Mouse (Mus musculus) embryonic facial prominence, embryonic 11.5 days (tissue): Measurements from ENCODE around the gene Rasl10a. TPM values are rescaled to one million over a fixed set of nuclear protein-coding genes. Genes with fewer than 3 reads are reported as not detected.

Experiments used
- ATAC-seq: fragments of 200-750 bp; cut with Nextera tagmentation; replicated peaks from 2 replicates; pipeline ENCODE4 v1.8.0; 2017; ENCODE audit warnings: low read depth; ENCODE audit not compliant: insufficient number of reproducible peaks, low FRiP score, low TSS enrichment
- DNase-seq: peaks from one replicate; pipeline ENCODE4 v3.0.0-alpha.2; 2015; ENCODE audit warnings: low spot score
- H3K27ac ChIP-seq: fragments of 300-500 bp; sonication (generic); replicated peaks from 2 replicates; pipeline ENCODE4 v1.5.1; 2014; ENCODE audit warnings: mild to moderate bottlenecking, low read depth, low read length, control low read depth
- H3K27me3 ChIP-seq: fragments of 300-500 bp; sonication (generic); 2 replicates; pipeline ENCODE4 v1.6.1; 2014; ENCODE audit warnings: mild to moderate bottlenecking, low read length, moderate library complexity, mixed read lengths; ENCODE audit not compliant: control insufficient read depth, insufficient read depth
- H3K36me3 ChIP-seq: fragments of 300-500 bp; sonication (generic); replicated peaks from 2 replicates; pipeline ENCODE4 v1.6.1; 2014; ENCODE audit warnings: low read depth, mild to moderate bottlenecking, low read length, moderate library complexity, mixed read lengths; ENCODE audit not compliant: control insufficient read depth, insufficient read depth
- H3K4me1 ChIP-seq: fragments of 300-500 bp; sonication (generic); 2 replicates; pipeline ENCODE4 v1.6.1; 2014; ENCODE audit warnings: low read length, mixed read lengths; ENCODE audit not compliant: control insufficient read depth, insufficient read depth
- H3K4me2 ChIP-seq: fragments of 300-500 bp; sonication (generic); 2 replicates; pipeline ENCODE4 v1.6.1; 2014; ENCODE audit warnings: low read depth, mild to moderate bottlenecking, control low read depth, low read length, moderate library complexity
- H3K4me3 ChIP-seq: fragments of 300-500 bp; sonication (generic); 2 replicates; pipeline ENCODE4 v1.5.1; 2014; ENCODE audit warnings: low read depth, low read length, control low read depth
- H3K9ac ChIP-seq: fragments of 300-500 bp; sonication (generic); replicated peaks from 2 replicates; pipeline ENCODE4 v1.6.1; 2014; ENCODE audit warnings: mild to moderate bottlenecking, control low read depth, low read length
- H3K9me3 ChIP-seq: fragments of 300-500 bp; sonication (generic); replicated peaks from 2 replicates; pipeline ENCODE4 v1.6.1; 2016; ENCODE audit warnings: mild to moderate bottlenecking, low read length, inconsistent platforms, mixed read lengths; ENCODE audit not compliant: control insufficient read depth
- WGBS: fragments of 180-500 bp; shearing (Covaris S2); extraction: QIAGEN DNeasy Blood & Tissue Kit; methylation state at CpG from one replicate; pipeline ENCODE4 v1.1.7; 2014; 5-methylcytosine and 5-hydroxymethylcytosine counted together
- polyA plus RNA-seq: library from polyadenylated mRNA; unstranded; fragments of >200 nt; fragmentation: Nextera tagmentation; extraction: Ambion mirVana; gene quantifications from 2 replicates; pipeline ENCODE4 v1.2.1, GENCODE M21; 2014

Gene Rasl10a
- 0.49 and 0.63 TPM in 2 replicates for polyA plus RNA-seq

DNA sequence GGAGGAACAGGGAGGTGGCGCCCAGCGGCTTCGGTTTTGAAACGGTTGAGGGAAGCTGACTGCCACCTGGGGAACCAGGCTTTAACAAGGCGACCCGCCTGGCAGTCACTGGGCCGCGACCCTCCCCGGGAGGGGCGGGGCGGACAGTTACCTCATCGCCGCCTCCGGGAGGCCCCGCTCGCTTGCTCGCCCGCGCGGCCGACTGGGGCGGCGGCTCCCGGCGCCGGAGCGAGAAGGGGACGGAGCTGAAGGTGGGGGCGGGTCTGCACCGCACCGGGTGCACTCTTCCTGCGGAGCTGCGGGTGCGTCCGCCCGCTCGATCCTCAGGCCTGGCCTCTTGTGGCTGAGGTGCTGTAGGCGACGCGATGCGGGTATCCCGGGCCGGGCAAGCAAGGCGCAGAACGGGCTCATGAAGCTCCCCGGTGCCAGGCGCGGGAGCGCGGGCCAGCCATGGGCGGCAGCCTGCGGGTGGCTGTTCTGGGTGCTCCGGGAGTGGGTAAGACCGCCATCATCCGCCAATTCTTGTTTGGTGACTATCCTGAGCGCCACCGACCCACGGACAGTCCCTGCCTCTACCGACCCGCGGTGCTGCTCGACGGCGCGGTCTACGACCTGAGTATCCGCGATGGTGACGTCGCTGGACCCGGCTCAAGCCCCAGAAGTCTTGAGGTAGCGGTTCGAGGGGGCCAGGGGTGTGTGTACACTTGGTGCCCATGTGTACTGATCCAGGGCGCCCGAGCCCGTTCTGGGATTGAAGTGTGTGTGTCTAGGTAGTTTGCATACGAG lies at the start of gene Rasl10a:
Gene Rasl10a (plus strand): TSS at position 273 of the 786 bp plus-strand sequence.
- Histone ChIP-seq H3K4me2 (peak within 1 kb of the TSS; percentile 84), H3K4me3 (peak within 1 kb of the TSS; percentile 41), H3K4me1 (peaks cover 17% of the 10 kb centered on the region), H3K36me3 (no peaks in the 10 kb centered on the region), H3K27ac (no peak within 1 kb of the TSS), H3K9me3 (no peaks in the 10 kb centered on the region), H3K9ac (peak within 1 kb of the TSS; percentile 55), H3K27me3 (peaks cover 75% of the 10 kb centered on the region)
- DNase-seq (peak; percentile 35), ATAC-seq (no peak)
- 2% methylated on average over 75 of the region's 77 CpGs for WGBS

DNA sequence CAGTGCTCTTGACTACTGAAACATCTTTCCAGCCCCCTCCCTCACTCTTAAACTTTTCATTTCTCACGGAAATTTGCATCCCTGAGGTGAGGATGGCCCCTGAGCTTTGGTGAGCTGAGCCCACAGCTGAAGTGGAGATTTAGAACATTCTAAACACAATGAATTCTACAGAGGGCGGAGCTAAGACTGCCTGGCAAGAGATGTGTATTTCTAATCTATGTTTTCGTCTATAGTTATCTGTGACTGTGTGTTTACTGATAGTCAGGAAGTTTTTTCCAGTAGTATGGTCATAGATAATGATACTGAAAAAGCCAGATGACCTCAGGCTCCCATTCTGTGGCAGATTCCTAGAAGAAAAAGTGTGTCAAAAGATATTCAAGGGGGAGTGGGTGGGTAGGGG lies 49.1 kb upstream of the Rasl10a start:
- no peak for ATAC-seq
- H3K9ac ChIP-seq: no peak overlapping the region
- no peaks in the 10 kb centered on the region for H3K4me1 ChIP-seq
- H3K9me3 ChIP-seq: no peaks in the 10 kb centered on the region
- H3K4me3 ChIP-seq: no peak overlapping the region
- H3K4me2 ChIP-seq: no peak overlapping the region
- no peak for DNase-seq
- no peaks in the 10 kb centered on the region for H3K27me3 ChIP-seq
- H3K27ac ChIP-seq: no peak overlapping the region
- 78% methylated on average over 3 of the region's 3 CpGs for WGBS
- H3K36me3 ChIP-seq: no peaks in the 10 kb centered on the region; the same call in 1 of the 2 replicates

DNA sequence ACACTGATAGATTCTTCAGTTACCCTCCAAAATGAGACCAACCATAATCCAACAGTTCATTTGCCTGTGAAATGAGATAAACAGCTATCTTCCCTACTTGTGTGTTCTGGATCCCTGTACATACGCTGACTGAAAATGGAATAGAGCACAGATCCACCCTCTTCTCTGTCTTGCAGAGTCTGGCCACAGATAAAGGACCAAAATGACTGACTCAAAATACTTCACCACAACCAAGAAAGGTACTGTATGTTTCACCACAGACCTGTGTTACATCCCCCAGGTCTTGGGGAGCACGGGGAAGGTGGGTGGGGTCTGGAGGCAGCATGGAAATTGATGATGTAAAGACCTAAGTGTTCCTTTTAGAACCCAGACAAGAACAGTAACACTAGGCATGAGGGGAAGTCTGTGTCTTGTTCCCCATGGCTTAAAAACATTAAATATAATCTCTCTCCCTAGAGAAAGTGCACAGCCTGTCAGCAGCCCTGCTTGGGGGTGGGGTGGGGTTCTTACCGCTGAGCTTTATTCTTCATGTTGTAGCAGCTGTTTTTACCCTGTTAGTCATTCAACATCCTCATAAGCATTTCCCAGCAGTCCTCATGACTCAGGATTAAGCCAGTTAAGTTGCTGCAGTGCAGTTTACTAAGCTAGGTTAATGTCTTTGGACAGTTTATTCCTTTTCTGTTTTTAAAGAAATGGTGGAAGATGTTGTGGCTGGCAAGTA lies 48.4 kb upstream of the Rasl10a start:
- no peak overlapping the region for H3K27ac ChIP-seq
- H3K4me3 ChIP-seq: no peak overlapping the region
- H3K36me3 ChIP-seq: no peaks in the 10 kb centered on the region; the same call in 1 of the 2 replicates
- ATAC-seq (no peak), DNase-seq (no peak)
- H3K4me2 ChIP-seq: no peak overlapping the region
- H3K4me1 ChIP-seq: no peaks in the 10 kb centered on the region
- H3K27me3 ChIP-seq: no peaks in the 10 kb centered on the region
- WGBS: 90% methylated on average over 3 of the region's 3 CpGs
- H3K9ac ChIP-seq: no peak overlapping the region
- H3K9me3 ChIP-seq: no peaks in the 10 kb centered on the region

DNA sequence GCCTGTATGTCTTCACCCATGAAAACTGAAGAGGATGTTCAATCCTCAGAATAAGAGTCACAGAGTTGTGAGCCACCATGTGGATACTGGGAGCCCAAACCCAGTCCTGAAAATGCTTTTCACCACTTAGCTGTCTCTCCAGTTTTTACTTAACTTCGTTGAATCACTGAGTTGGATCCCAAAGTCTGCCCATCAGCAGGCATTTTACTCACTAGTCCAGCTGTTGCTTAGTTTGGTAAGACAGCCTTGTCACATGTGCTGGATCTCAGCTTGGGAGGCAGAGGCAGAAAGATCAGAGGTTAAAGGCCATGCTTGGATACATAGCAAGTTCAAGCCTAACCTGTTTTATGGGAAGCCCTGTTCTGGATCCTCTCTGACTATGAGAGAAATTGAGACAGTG lies 47.7 kb upstream of the Rasl10a start:
- H3K4me2 ChIP-seq: no peak overlapping the region
- ATAC-seq (no peak), DNase-seq (no peak)
- no peak overlapping the region for H3K4me3 ChIP-seq
- no peak overlapping the region for H3K27ac ChIP-seq
- no peaks in the 10 kb centered on the region; the same call in 1 of the 2 replicates for H3K36me3 ChIP-seq
- H3K27me3 ChIP-seq: no peaks in the 10 kb centered on the region
- H3K4me1 ChIP-seq: no peaks in the 10 kb centered on the region
- 97% methylated on average over 1 of the region's 1 CpGs for WGBS
- no peak overlapping the region for H3K9ac ChIP-seq
- no peaks in the 10 kb centered on the region for H3K9me3 ChIP-seq

DNA sequence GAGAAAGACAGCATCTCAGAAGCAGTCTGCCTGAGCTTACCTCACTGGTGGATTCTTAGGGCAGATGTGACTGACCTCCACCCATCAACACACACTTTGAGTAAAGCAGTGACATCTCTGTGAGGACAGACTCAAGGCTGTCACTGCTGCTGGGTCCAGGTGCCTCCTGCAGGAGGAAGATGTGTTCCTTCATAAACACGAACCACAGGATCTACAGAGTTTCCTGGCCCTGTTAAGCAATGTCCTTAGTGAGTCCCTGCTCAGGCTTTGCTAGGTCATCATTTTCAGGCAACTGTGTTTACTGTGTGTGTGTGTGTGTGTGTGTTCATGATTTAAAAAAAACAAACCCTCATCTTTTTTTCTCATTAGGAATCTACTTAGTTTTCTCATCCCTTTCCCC lies 46.4 kb upstream of the Rasl10a start:
- H3K9ac ChIP-seq: no peak overlapping the region
- no peaks in the 10 kb centered on the region for H3K27me3 ChIP-seq
- H3K4me2 ChIP-seq: no peak overlapping the region
- ATAC-seq (no peak), DNase-seq (no peak)
- H3K9me3 ChIP-seq: no peaks in the 10 kb centered on the region
- H3K27ac ChIP-seq: no peak overlapping the region
- H3K4me3 ChIP-seq: no peak overlapping the region
- no peaks in the 10 kb centered on the region for H3K4me1 ChIP-seq
- H3K36me3 ChIP-seq: no peaks in the 10 kb centered on the region; the same call in 1 of the 2 replicates
- 89% methylated on average over 1 of the region's 1 CpGs for WGBS

DNA sequence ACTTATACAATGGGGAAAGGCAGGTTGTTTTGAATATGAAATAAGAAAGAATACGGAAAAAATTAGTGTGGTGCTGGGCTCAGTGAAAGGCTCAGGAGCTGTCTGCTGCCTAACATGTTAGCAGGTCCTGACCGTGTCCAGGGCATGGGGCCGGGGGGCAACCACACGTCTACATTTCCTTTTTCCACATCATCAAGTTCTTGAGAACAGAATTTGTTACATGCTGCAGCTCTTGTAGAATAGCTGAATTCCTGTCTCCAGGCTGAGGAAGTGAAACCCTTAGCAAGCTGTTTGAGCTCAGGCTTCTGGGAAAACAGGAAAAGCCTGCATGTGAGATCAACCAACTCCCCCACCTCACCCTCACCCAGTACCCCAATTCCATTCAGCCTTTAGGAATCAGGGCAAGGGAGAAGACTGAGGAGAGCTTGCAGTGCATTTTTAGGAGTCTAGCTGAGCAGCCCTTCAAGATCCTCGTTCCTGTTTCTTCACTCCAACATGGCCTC lies 45.7 kb upstream of the Rasl10a start:
- WGBS: 90% methylated on average over 5 of the region's 5 CpGs
- Histone ChIP-seq H3K4me3 (no peak overlapping the region), H3K9me3 (no peaks in the 10 kb centered on the region), H3K4me2 (no peak overlapping the region), H3K27ac (no peak overlapping the region), H3K36me3 (no peaks in the 10 kb centered on the region; the same call in none of the 2 replicates), H3K9ac (no peak overlapping the region), H3K4me1 (no peaks in the 10 kb centered on the region), H3K27me3 (no peaks in the 10 kb centered on the region)
- ATAC-seq (no peak), DNase-seq (no peak)

DNA sequence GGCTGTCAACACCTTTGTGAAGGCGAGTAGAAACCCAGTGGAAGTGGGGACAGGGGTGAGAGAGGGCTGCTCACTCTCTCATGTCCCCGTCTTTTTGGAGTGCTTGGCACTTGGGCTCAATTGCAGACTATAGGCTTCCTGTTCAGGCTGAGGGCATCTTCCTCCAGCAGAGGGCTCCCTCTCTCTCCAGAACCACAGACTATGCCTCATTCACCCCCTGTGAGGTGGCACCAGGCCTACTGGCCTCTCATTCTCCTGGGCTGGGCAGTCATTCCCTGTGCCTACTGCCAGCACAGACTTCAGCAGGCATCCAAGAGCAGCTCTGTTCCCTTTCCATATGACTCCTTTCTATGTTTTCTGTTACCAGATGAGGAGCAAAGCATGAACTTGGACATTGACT lies 42.2 kb upstream of the Rasl10a start:
- ATAC-seq: no peak
- H3K27ac ChIP-seq: no peak overlapping the region
- H3K36me3 ChIP-seq: peaks cover 7% of the 10 kb centered on the region
- H3K9ac ChIP-seq: no peak overlapping the region
- no peak overlapping the region for H3K4me2 ChIP-seq
- H3K27me3 ChIP-seq: no peaks in the 10 kb centered on the region
- H3K9me3 ChIP-seq: no peaks in the 10 kb centered on the region
- H3K4me3 ChIP-seq: no peak overlapping the region
- no peaks in the 10 kb centered on the region for H3K4me1 ChIP-seq
- 64% methylated on average over 2 of the region's 2 CpGs for WGBS
- peak; percentile 18 for DNase-seq

DNA sequence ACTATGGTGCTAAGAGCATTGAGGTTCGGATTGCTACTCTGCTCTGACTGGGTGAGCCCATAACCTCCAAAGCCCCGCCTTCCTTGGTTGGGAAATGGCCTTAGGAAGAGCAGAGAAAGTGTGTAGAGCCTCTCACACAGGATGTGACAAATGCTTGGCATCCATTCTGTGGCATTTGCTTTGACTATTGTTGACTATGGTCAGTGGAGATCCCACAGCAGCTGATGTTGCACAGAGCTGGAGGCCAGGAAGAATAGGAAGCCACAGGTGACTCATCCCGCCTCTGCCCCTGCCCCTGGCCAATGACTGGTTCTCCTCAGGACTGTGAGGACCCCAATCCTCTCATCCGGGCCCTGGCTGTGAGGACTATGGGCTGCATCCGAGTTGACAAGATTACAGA lies 41.6 kb upstream of the Rasl10a start:
- WGBS: 91% methylated on average over 5 of the region's 5 CpGs
- Histone ChIP-seq H3K27ac (no peak overlapping the region), H3K4me3 (no peak overlapping the region), H3K27me3 (no peaks in the 10 kb centered on the region), H3K36me3 (peaks cover 7% of the 10 kb centered on the region), H3K9me3 (no peaks in the 10 kb centered on the region), H3K4me1 (no peaks in the 10 kb centered on the region), H3K9ac (no peak overlapping the region), H3K4me2 (no peak overlapping the region)
- no peak for ATAC-seq
- DNase-seq: no peak
